Mouse (Mus musculus) midbrain, embryonic 16.5 days (tissue): ENCODE data around the gene Igdcc3. TPM values are rescaled to one million over a fixed set of nuclear protein-coding genes. Genes with fewer than 3 reads are reported as not detected.

Experiments
- ATAC-seq: fragments of 200-750 bp; cut with Nextera tagmentation; 2 replicates; pipeline ENCODE4 v1.8.0; 2017; ENCODE audit warnings: moderate TSS enrichment
- H3K27ac ChIP-seq: fragments of 300-500 bp; sonication (generic); 2 replicates; pipeline ENCODE4 v1.5.1; 2014; ENCODE audit warnings: mild to moderate bottlenecking, low read length, mixed read lengths
- H3K27me3 ChIP-seq: fragments of 300-500 bp; sonication (generic); 2 replicates; pipeline ENCODE4 v1.6.1; 2014; ENCODE audit warnings: low read depth, low read length, mixed read lengths; ENCODE audit not compliant: control insufficient read depth, insufficient read depth
- H3K36me3 ChIP-seq: fragments of 300-500 bp; sonication (generic); 2 replicates; pipeline ENCODE4 v1.6.1; 2014; ENCODE audit warnings: mild to moderate bottlenecking, low read length, moderate library complexity, mixed read lengths; ENCODE audit not compliant: control insufficient read depth, insufficient read depth
- H3K4me1 ChIP-seq: fragments of 300-500 bp; sonication (generic); 2 replicates; pipeline ENCODE4 v1.6.1; 2014; ENCODE audit warnings: mild to moderate bottlenecking, low read length, mixed read lengths; ENCODE audit not compliant: control insufficient read depth, insufficient read depth
- H3K4me2 ChIP-seq: fragments of 300-500 bp; sonication (generic); 2 replicates; pipeline ENCODE4 v1.6.1; 2014; ENCODE audit warnings: mild to moderate bottlenecking, low read length, mixed read lengths
- H3K4me3 ChIP-seq: fragments of 300-500 bp; sonication (generic); 2 replicates; pipeline ENCODE4 v1.5.1; 2014; ENCODE audit warnings: low read depth, mild to moderate bottlenecking, low read length, moderate library complexity, mixed read lengths
- H3K9ac ChIP-seq: fragments of 300-500 bp; sonication (generic); 2 replicates; pipeline ENCODE4 v1.6.1; 2014; ENCODE audit warnings: low read depth, low read length, mixed read lengths
- H3K9me3 ChIP-seq: fragments of 300-500 bp; sonication (generic); replicated peaks from 2 replicates; pipeline ENCODE4 v1.6.1; 2014; ENCODE audit warnings: mild to moderate bottlenecking, low read length, mixed read lengths; ENCODE audit not compliant: control insufficient read depth, poor library complexity, severe bottlenecking
- WGBS: fragments of 180-500 bp; shearing (Covaris S2); extraction: QIAGEN DNeasy Blood & Tissue Kit; methylation state at CpG from one replicate; pipeline ENCODE4 v1.1.7; 2014; 5-methylcytosine and 5-hydroxymethylcytosine counted together
- polyA plus RNA-seq: library from polyadenylated mRNA; unstranded; fragments of >200 nt; fragmentation: Nextera tagmentation; extraction: Ambion mirVana; gene quantifications from 2 replicates; pipeline ENCODE4 v1.2.1, GENCODE M21; 2015

Igdcc3 gene
- polyA plus RNA-seq, 1 experiment from 2014 or later = 8.7 TPM

GRCm38 (mm10) chr9:65177497-65177896, 36.5 kb downstream of the Igdcc3 start:
- no peak for ATAC-seq
- Histone ChIP-seq H3K27me3 (no peaks in the 10 kb centered on the region), H3K4me2 (no peak overlapping the region), H3K9ac (no peak overlapping the region), H3K9me3 (no peaks in the 10 kb centered on the region), H3K4me3 (no peak overlapping the region), H3K36me3 (peaks cover 3% of the 10 kb centered on the region; the same call in 1 of the 2 replicates), H3K27ac (peak overlapping the region; percentile 79), H3K4me1 (peaks cover 44% of the 10 kb centered on the region)
- WGBS = 45% methylated on average over 3 of the region's 3 CpGs

- ATAC-seq = no peak
- H3K4me2 ChIP-seq = no peak overlapping the region
Observed at GRCm38 (mm10) chr9:65177912-65178311, 36.9 kb downstream of the Igdcc3 start.

GRCm38 (mm10) chr9:65178336-65179213, 37.6 kb downstream of the Igdcc3 start:
- WGBS = 2% methylated on average over 22 of the region's 22 CpGs
- H3K4me3 ChIP-seq = no peak overlapping the region
- H3K27ac ChIP-seq = peak overlapping the region; percentile 79
- H3K27me3 ChIP-seq = no peaks in the 10 kb centered on the region
- no peaks in the 10 kb centered on the region for H3K9me3 ChIP-seq
- peaks cover 8% of the 10 kb centered on the region for H3K36me3 ChIP-seq
- ATAC-seq = peak; percentile 61
- peak overlapping the region; percentile 16; the same call in 1 of the 2 replicates for H3K4me2 ChIP-seq
- peak overlapping the region; percentile 46 for H3K9ac ChIP-seq
- H3K4me1 ChIP-seq = peaks cover 44% of the 10 kb centered on the region

More at GRCm38 (mm10) chr9:65177912-65178311, 36.9 kb downstream of the Igdcc3 start:
- no peak overlapping the region for H3K4me3 ChIP-seq
- no peaks in the 10 kb centered on the region for H3K9me3 ChIP-seq
- H3K9ac ChIP-seq = peak overlapping the region; percentile 46; the same call in 1 of the 2 replicates
- peaks cover 5% of the 10 kb centered on the region; the same call in 1 of the 2 replicates for H3K36me3 ChIP-seq
- H3K27me3 ChIP-seq = no peaks in the 10 kb centered on the region
- peaks cover 44% of the 10 kb centered on the region for H3K4me1 ChIP-seq
- peak overlapping the region; percentile 79 for H3K27ac ChIP-seq
- 35% methylated on average over 10 of the region's 10 CpGs for WGBS

GRCm38 (mm10) chr9:65179817-65180624, 39.0 kb downstream of the Igdcc3 start:
- Histone ChIP-seq H3K36me3 (peaks cover 15% of the 10 kb centered on the region), H3K4me1 (peaks cover 44% of the 10 kb centered on the region), H3K27me3 (no peaks in the 10 kb centered on the region), H3K9me3 (no peaks in the 10 kb centered on the region), H3K4me2 (peak overlapping the region; percentile 34; the same call in 1 of the 2 replicates), H3K9ac (peak overlapping the region; percentile 52), H3K27ac (peak overlapping the region; percentile 79; the same call in 1 of the 2 replicates), H3K4me3 (no peak overlapping the region)
- no peak for ATAC-seq
- 22% methylated on average over 17 of the region's 17 CpGs for WGBS

GRCm38 (mm10) chr9:65188599-65188998, 47.6 kb downstream of the Igdcc3 start:
- Histone ChIP-seq H3K9me3 (no peaks in the 10 kb centered on the region), H3K4me1 (peaks cover 3% of the 10 kb centered on the region; the same call in 1 of the 2 replicates), H3K27me3 (no peaks in the 10 kb centered on the region), H3K4me3 (no peak overlapping the region), H3K4me2 (no peak overlapping the region), H3K9ac (no peak overlapping the region), H3K27ac (no peak overlapping the region), H3K36me3 (peaks cover 11% of the 10 kb centered on the region)
- WGBS = 9% methylated on average over 3 of the region's 3 CpGs
- ATAC-seq = peak; percentile 54; the same call in 1 of the 2 replicates

GRCm38 (mm10) chr9:65190306-65190705, 49.3 kb downstream of the Igdcc3 start:
- no peak overlapping the region for H3K4me3 ChIP-seq
- WGBS = 49% methylated on average over 7 of the region's 7 CpGs
- ATAC-seq = no peak

GRCm38 (mm10) chr9:65191389-65191754, 50.4 kb downstream of the Igdcc3 start:
- no peak overlapping the region for H3K4me3 ChIP-seq

More at GRCm38 (mm10) chr9:65190306-65190705, 49.3 kb downstream of the Igdcc3 start:
- no peak overlapping the region for H3K9ac ChIP-seq
- no peak overlapping the region for H3K4me2 ChIP-seq
- peaks cover 3% of the 10 kb centered on the region for H3K4me1 ChIP-seq
- peaks cover 1% of the 10 kb centered on the region; the same call in 1 of the 2 replicates for H3K36me3 ChIP-seq
- no peaks in the 10 kb centered on the region for H3K27me3 ChIP-seq
- H3K27ac ChIP-seq = no peak overlapping the region
- H3K9me3 ChIP-seq = no peaks in the 10 kb centered on the region

GRCm38 (mm10) chr9:65191755-65192469, 50.9 kb downstream of the Igdcc3 start:
- Histone ChIP-seq H3K4me3 (no peak overlapping the region), H3K9ac (no peak overlapping the region), H3K27ac (no peak overlapping the region), H3K36me3 (no peaks in the 10 kb centered on the region), H3K4me2 (no peak overlapping the region), H3K27me3 (no peaks in the 10 kb centered on the region), H3K9me3 (no peaks in the 10 kb centered on the region), H3K4me1 (peaks cover 13% of the 10 kb centered on the region)
- 32% methylated on average over 8 of the region's 8 CpGs for WGBS
- ATAC-seq = no peak

More at GRCm38 (mm10) chr9:65191389-65191754, 50.4 kb downstream of the Igdcc3 start:
- no peak overlapping the region for H3K27ac ChIP-seq
- no peak overlapping the region for H3K4me2 ChIP-seq
- H3K27me3 ChIP-seq = no peaks in the 10 kb centered on the region
- H3K36me3 ChIP-seq = no peaks in the 10 kb centered on the region
- H3K9me3 ChIP-seq = no peaks in the 10 kb centered on the region
- 21% methylated on average over 2 of the region's 2 CpGs for WGBS
- ATAC-seq = no peak
- no peak overlapping the region for H3K9ac ChIP-seq
- H3K4me1 ChIP-seq = peaks cover 13% of the 10 kb centered on the region
